Mouse (Mus musculus) liver, embryonic 16.5 days (tissue): ENCODE measurements around the gene Tpt1. TPM values are rescaled to one million over a fixed set of nuclear protein-coding genes. Genes with fewer than 3 reads are reported as not detected.

Experiments
- ATAC-seq: fragments of 200-750 bp; cut with Nextera tagmentation; 2 replicates; pipeline ENCODE4 v1.8.0; 2017; ENCODE audit warnings: low read depth, mild to moderate bottlenecking, moderate number of reproducible peaks, moderate library complexity
- H3K27ac ChIP-seq: fragments of 300-500 bp; sonication (generic); 2 replicates; pipeline ENCODE4 v1.5.1; 2014; ENCODE audit warnings: mild to moderate bottlenecking, low read length
- H3K27me3 ChIP-seq: fragments of 300-500 bp; sonication (generic); 2 replicates; pipeline ENCODE4 v1.6.1; 2014; ENCODE audit warnings: low read depth, low read length, mixed read lengths; ENCODE audit not compliant: control insufficient read depth, insufficient read depth
- H3K36me3 ChIP-seq: fragments of 300-500 bp; sonication (generic); 2 replicates; pipeline ENCODE4 v1.6.1; 2014; ENCODE audit warnings: mild to moderate bottlenecking; ENCODE audit not compliant: control insufficient read depth, insufficient read depth
- H3K4me1 ChIP-seq: fragments of 300-500 bp; sonication (generic); 2 replicates; pipeline ENCODE4 v1.6.1; 2014; ENCODE audit warnings: low read depth, low read length, mixed read lengths; ENCODE audit not compliant: control insufficient read depth
- H3K4me2 ChIP-seq: fragments of 300-500 bp; sonication (generic); 2 replicates; pipeline ENCODE4 v1.6.1; 2014; ENCODE audit warnings: low read depth, low read length, mixed read lengths
- H3K4me3 ChIP-seq: fragments of 300-500 bp; sonication (generic); 2 replicates; pipeline ENCODE4 v1.5.1; 2014; ENCODE audit warnings: low read depth, mild to moderate bottlenecking, low read length
- H3K9ac ChIP-seq: fragments of 300-500 bp; sonication (generic); 2 replicates; pipeline ENCODE4 v1.6.1; 2014; ENCODE audit warnings: low read depth, low read length
- H3K9me3 ChIP-seq: fragments of 300-500 bp; sonication (generic); replicated peaks from 2 replicates; pipeline ENCODE4 v1.6.1; 2016; ENCODE audit warnings: low read length; ENCODE audit not compliant: control insufficient read depth
- WGBS: fragments of 180-500 bp; shearing (Covaris S2); extraction: QIAGEN DNeasy Blood & Tissue Kit; methylation state at CpG from one replicate; pipeline ENCODE4 v1.1.7; 2014; ENCODE audit not compliant: insufficient replicate concordance; 5-methylcytosine and 5-hydroxymethylcytosine counted together
- polyA plus RNA-seq: library from polyadenylated mRNA; unstranded; fragments of >200 nt; fragmentation: Nextera tagmentation; extraction: Ambion mirVana; gene quantifications from 2 replicates; pipeline ENCODE4 v1.2.1, GENCODE M21; 2015

Gene Tpt1
- polyA plus RNA-seq, 1 experiment from 2014 or later: 462 TPM

DNA sequence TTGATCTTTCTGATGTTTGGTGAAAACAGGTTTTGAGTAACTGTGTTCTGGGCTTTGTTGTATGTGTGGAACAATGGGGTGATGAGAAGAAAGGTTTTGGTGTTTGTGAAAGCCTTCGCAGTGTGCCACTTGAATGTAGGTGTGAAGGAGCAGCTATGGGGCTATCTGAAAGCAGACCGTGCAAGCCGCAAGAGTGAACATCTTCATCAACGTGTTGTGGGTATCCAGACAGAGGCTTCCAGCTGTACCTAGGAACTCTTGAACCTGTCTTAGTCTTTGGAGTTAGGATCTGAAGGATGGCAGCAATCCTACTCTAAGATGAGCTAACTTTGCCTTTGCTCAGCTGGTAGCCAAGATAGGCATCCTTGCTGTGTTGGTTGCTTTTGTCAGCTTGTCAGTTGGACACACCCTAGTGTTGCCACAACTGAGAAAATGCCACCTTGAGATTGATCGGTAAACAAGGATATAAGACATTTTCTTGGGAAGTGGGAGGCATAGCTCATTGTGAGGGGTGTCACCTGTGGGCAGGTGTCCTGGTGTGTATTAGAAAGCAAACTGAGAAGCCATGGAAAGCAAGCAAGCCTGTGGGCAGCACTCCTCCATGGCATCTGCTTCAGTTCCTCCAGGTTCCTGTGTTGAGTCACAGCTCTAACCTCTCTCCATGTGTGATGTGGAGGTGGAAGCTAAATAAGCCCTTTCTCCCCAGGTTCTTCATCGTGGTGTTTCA lies 5.1 kb downstream of the Tpt1 start:
- 80% methylated on average over 6 of the region's 6 CpGs for WGBS
- Histone ChIP-seq H3K4me3 (no peak overlapping the region), H3K9me3 (no peaks in the 10 kb centered on the region), H3K36me3 (peaks cover 43% of the 10 kb centered on the region), H3K4me1 (peaks cover 13% of the 10 kb centered on the region), H3K27ac (no peak overlapping the region), H3K9ac (no peak overlapping the region), H3K4me2 (no peak overlapping the region), H3K27me3 (no peaks in the 10 kb centered on the region)
- no peak for ATAC-seq

DNA sequence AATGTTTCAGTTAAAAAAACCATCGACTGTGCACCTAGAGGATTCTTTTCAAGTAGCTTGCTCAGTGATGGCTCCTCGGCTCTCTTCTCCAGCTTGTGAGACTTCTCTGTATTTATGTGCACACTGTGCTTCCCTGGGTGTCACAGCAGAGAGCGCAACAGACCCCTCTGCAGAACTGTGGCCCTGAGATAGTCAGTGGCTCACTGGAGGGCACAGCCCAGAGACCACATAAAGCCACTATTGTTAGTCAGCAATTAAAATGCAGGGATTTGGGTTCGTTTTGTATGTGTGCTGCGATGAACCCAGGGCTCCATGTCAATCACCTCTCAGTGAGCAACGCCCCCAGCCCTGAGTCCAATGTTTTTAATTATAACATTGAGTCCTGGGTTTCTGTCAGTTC lies 5.9 kb downstream of the Tpt1 start:
- Histone ChIP-seq H3K4me2 (no peak overlapping the region), H3K4me1 (peaks cover 13% of the 10 kb centered on the region), H3K9me3 (no peaks in the 10 kb centered on the region), H3K27me3 (no peaks in the 10 kb centered on the region), H3K9ac (no peak overlapping the region), H3K4me3 (no peak overlapping the region), H3K36me3 (peaks cover 43% of the 10 kb centered on the region), H3K27ac (no peak overlapping the region)
- ATAC-seq: no peak
- WGBS: 74% methylated on average over 6 of the region's 6 CpGs

DNA sequence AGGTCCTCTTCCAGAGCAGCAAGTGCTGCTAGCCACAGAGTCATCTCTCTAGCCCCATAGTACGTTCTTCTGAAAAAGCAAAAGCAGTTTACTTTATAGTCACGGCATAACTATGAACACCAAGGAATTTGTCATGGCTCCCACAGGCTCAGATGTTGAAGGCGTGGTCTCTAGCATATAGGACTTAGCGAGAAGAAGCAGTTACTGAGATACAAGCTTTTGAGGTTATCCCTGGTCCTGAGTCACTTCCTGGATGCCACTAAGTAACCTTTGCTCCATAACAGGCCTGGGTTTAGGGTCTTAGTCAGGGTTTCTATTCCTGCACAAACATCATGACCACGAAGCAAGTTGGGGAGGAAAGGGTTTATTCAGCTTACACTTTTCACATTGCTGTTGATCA lies 7.1 kb downstream of the Tpt1 start:
- Histone ChIP-seq H3K36me3 (peaks cover 38% of the 10 kb centered on the region), H3K27me3 (no peaks in the 10 kb centered on the region), H3K4me1 (peaks cover 7% of the 10 kb centered on the region), H3K4me2 (no peak overlapping the region), H3K4me3 (no peak overlapping the region), H3K9ac (no peak overlapping the region), H3K9me3 (no peaks in the 10 kb centered on the region), H3K27ac (no peak overlapping the region)
- no peak for ATAC-seq
- 70% methylated on average over 5 of the region's 5 CpGs for WGBS

DNA sequence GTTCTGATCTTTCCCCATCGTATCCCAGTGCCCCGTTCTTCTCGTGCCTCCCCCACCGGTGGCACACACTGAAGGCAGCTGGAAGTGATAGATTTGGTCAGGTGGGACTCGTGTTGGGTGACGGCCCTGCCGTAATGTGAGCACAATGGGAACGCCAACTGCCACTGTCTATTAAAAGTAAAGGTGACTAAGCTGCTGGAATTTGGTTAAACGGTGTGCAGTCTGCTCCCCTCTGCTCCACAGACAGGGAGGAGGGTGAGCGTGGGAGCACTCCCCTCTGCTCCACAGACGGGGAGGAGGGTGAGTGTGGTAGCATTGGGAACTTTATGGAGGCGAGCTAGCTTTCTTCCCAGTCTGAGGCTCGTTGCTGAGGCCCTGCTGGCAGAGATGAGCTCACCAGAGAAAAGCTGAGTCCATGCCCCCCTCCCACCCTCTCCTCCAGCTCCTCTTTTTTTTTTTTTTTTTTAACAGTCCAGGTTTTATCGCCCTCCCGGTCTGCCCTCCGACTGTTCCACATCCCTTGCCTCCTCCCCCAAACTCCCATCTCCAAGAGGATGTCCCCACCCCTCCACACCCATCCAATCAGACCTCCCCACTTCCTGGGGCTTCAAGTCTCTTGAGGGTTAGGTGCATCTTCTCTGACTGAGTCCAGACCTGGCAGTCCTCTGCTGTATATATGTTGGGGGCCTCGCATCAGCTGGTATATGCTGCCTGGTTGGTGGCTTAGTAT lies 10.5 kb downstream of the Tpt1 start:
- ATAC-seq: no peak
- Histone ChIP-seq H3K4me1 (no peaks in the 10 kb centered on the region), H3K4me3 (no peak overlapping the region), H3K9ac (no peak overlapping the region), H3K36me3 (peaks cover 4% of the 10 kb centered on the region; the same call in 1 of the 2 replicates), H3K9me3 (no peaks in the 10 kb centered on the region), H3K27ac (no peak overlapping the region), H3K27me3 (no peaks in the 10 kb centered on the region), H3K4me2 (no peak overlapping the region)
- WGBS: 57% methylated on average over 17 of the region's 17 CpGs

DNA sequence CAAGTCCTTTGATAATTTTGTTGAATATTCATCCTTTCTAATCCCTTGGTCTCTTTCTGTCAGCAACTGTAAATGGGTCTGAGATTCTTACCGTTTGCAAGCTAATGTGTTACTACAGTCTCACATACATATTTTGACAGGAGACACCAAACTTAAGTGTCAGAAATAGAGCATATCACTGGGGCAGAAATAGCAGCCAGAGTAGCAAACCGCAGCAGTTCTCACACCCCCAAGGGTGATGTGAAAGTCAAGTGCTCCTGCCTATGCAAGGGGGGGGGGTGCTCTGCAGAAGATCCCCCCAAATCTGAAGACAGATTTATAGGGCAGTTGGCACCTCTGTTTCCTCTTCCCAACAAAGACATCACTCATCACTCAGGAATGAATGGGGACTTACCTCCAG lies 13.3 kb downstream of the Tpt1 start:
- no peak overlapping the region for H3K4me3 ChIP-seq
- H3K9me3 ChIP-seq: no peaks in the 10 kb centered on the region
- WGBS: 53% methylated on average over 2 of the region's 2 CpGs
- no peaks in the 10 kb centered on the region for H3K4me1 ChIP-seq
- ATAC-seq: no peak
- H3K36me3 ChIP-seq: no peaks in the 10 kb centered on the region
- no peak overlapping the region for H3K4me2 ChIP-seq
- H3K9ac ChIP-seq: no peak overlapping the region
- no peak overlapping the region for H3K27ac ChIP-seq
- H3K27me3 ChIP-seq: no peaks in the 10 kb centered on the region

DNA sequence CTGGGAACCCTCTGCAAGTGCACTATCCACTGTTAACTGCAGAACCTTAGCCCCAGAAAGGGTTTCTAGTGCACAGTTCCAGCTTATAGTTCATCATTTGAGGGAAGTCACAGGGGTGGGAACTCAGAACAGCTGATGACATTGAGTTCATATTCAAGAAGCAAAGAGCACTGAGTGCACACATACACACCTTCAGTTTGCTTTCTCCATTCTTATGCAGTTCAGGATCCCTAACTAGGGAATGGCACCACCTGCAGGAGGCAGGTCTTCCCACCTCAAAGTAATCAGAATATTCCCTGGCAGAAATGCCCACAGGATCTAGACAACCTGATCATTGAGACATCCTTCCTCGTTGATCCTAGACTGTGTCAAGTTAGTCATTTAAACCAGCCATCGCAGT lies 14.7 kb downstream of the Tpt1 start:
- Histone ChIP-seq H3K4me3 (no peak overlapping the region), H3K9ac (no peak overlapping the region), H3K27me3 (no peaks in the 10 kb centered on the region), H3K4me1 (no peaks in the 10 kb centered on the region), H3K36me3 (no peaks in the 10 kb centered on the region), H3K9me3 (no peaks in the 10 kb centered on the region), H3K27ac (no peak overlapping the region), H3K4me2 (no peak overlapping the region)
- WGBS: 56% methylated on average over 2 of the region's 2 CpGs
- no peak for ATAC-seq

DNA sequence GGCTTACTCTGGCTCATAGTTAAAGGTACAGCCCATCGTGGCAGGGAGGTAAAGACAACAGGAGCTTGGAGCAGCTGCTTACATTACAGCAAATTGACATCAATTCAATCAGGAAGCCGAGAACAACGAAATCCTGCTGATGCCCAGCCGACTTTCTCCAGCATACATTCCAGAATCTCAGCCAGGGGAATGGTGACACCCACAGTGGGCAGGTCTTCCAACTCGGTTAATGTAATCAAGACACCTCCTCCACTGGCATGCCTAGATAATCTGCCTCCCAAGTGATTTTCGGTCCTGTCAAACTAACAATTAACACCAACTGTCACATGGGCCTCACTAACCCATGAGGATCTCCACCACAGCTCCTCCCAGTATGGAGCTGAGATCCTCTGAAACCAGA lies 17.8 kb downstream of the Tpt1 start:
- Histone ChIP-seq H3K27ac (no peak overlapping the region), H3K9me3 (no peaks in the 10 kb centered on the region), H3K4me3 (no peak overlapping the region), H3K27me3 (no peaks in the 10 kb centered on the region), H3K36me3 (no peaks in the 10 kb centered on the region), H3K9ac (no peak overlapping the region), H3K4me1 (no peaks in the 10 kb centered on the region), H3K4me2 (no peak overlapping the region)
- 72% methylated on average over 6 of the region's 6 CpGs for WGBS
- no peak for ATAC-seq

DNA sequence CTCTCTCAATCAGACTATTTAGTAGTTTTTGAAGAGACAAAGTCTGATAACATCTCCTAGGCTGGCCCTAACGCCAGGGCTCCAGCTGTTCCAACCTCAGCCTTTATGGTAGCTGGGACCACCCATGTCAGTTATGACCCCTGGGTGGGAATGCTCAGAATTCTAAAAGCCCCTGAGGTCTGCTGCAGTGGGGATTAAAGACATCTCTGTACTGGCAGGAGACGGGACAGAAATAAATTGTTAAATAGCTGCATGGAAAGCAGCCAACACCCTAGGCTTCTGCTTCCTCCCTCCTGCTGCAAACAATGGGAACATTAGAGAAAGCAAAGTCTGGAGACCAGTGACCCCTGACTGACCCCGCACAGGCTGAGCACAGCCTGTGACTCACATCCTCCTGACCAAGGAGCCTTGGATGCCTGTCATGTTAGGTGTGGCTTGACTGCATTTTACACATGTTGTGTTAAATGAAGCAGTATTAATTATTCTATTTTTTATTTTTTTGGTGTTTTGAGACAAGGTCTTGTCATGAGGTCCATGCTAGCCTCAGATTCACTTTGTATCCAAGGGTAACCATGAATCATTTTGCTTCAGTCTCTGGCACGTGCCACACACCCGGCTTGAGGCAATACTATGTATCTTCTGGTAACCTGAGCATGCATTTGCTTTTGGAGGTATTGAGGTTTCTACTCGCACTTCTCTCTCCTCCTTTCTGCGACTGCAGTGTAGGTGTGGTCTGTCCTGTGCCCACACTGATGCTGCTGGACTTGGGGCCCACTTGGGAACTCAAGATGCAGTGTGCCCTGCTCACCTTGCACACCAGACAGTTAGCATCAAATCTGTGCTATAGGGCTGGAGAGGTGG lies 18.9 kb downstream of the Tpt1 start:
- H3K4me3 ChIP-seq: no peak overlapping the region
- H3K4me2 ChIP-seq: no peak overlapping the region
- ATAC-seq: peak; percentile 76; the same call in 1 of the 2 replicates
- H3K27me3 ChIP-seq: no peaks in the 10 kb centered on the region
- no peak overlapping the region for H3K9ac ChIP-seq
- H3K9me3 ChIP-seq: no peaks in the 10 kb centered on the region
- 32% methylated on average over 7 of the region's 7 CpGs for WGBS
- H3K4me1 ChIP-seq: no peaks in the 10 kb centered on the region
- no peaks in the 10 kb centered on the region for H3K36me3 ChIP-seq
- H3K27ac ChIP-seq: no peak overlapping the region
